Mouse (Mus musculus) MEL (cell line): Measurements from ENCODE around the gene Gk.

ENCODE experiments used
- CHD2 ChIP-seq: IDR thresholded peaks from 2 replicates; pipeline ENCODE4 v1.6.1; 2011; ENCODE audit warnings: low read length, improper control_type of control experiment
- CTCF ChIP-seq, 3 experiments: IDR thresholded peaks in 2 of 3; conservative IDR thresholded peaks in 1 of 3; 2 replicates each; pipeline ENCODE4 v1.5.1; 2011 to 2012; ENCODE audit warnings: low read length in 3 of 3, low read depth in 2 of 3, mild to moderate bottlenecking in 2 of 3, improper control_type of control experiment in 1 of 3, inconsistent platforms in 1 of 3, mixed read lengths in 1 of 3, moderate library complexity in 1 of 3; ENCODE audit not compliant: control insufficient read depth in 1 of 3, insufficient read depth in 1 of 3, poor library complexity in 1 of 3, severe bottlenecking in 1 of 3
- EP300 ChIP-seq, 2 experiments: IDR thresholded peaks; 2 replicates each; pipeline ENCODE4 v1.6.1; 2011; ENCODE audit warnings: improper control_type of control experiment in 2 of 2, low read length in 2 of 2, low read depth in 1 of 2, mild to moderate bottlenecking in 1 of 2
- GABPA ChIP-seq: IDR thresholded peaks from 2 replicates; pipeline ENCODE4 v1.6.1; 2012; ENCODE audit warnings: low read depth, mild to moderate bottlenecking, inconsistent platforms, low read length, improper control_type of control experiment, moderate library complexity
- GATA1 ChIP-seq: IDR thresholded peaks from 2 replicates; pipeline ENCODE4 v1.6.1; 2011; ENCODE audit warnings: low read depth, low read length, improper control_type of control experiment
- JUND ChIP-seq: IDR thresholded peaks from 2 replicates; pipeline ENCODE4 v1.6.1; 2011; ENCODE audit warnings: low read depth, mild to moderate bottlenecking, improper control_type of control experiment, low read length
- KAT2A ChIP-seq: conservative IDR thresholded peaks from 2 replicates; pipeline ENCODE4 v1.6.1; 2012; ENCODE audit warnings: low read depth, low read length, improper control_type of control experiment, inconsistent platforms
- MAFK ChIP-seq: IDR thresholded peaks from 2 replicates; pipeline ENCODE4 v1.6.1; 2011; ENCODE audit warnings: low read depth, mild to moderate bottlenecking, low read length, improper control_type of control experiment, borderline replicate concordance
- MAX ChIP-seq: IDR thresholded peaks from 2 replicates; pipeline ENCODE4 v1.6.1; 2011; ENCODE audit warnings: low read length, improper control_type of control experiment
- POLR2A ChIP-seq, 2 experiments: IDR thresholded peaks; 2 replicates each; pipeline ENCODE4 v1.6.1; 2011 to 2012; ENCODE audit warnings: low read length in 2 of 2, mild to moderate bottlenecking in 2 of 2, control low read depth in 1 of 2, improper control_type of control experiment in 1 of 2, low read depth in 1 of 2, moderate library complexity in 1 of 2; ENCODE audit not compliant: control insufficient read depth in 1 of 2, insufficient read depth in 1 of 2, poor library complexity in 1 of 2
- SIN3A ChIP-seq: IDR thresholded peaks from 2 replicates; pipeline ENCODE4 v1.6.1; 2012; ENCODE audit warnings: low read length, improper control_type of control experiment, inconsistent platforms

- TF ChIP-seq GATA1 (no peak), POLR2A (IDR thresholded peaks at IDR 0.05; ENCODE audit: control insufficient read depth in 1 of 2, insufficient read depth in 1 of 2, low read depth in 1 of 2, low read length in 2 of 2, poor library complexity in 1 of 2) (no peak), SIN3A (no peak), EP300 (IDR thresholded peaks at IDR 0.05; ENCODE audit: low read depth in 1 of 2, low read length in 2 of 2) (no peak), JUND (no peak), CTCF (IDR thresholded peaks at IDR 0.05 in 2 of 3, conservative IDR thresholded peaks at IDR 0.05 in 1 of 3; ENCODE audit: control insufficient read depth in 1 of 3, insufficient read depth in 1 of 3, low read depth in 2 of 3, low read length in 3 of 3, poor library complexity in 1 of 3, severe bottlenecking in 1 of 3) (no peak), KAT2A (no peak), GABPA (no peak), MAX (no peak), MAFK (no peak), CHD2 (no peak)
Observed at GRCm38 (mm10) chrX:85733228-85733627, 43.4 kb downstream of the Gk start.
